30 mouse cellular contexts compared by ENCODE assay signal in genomic region chr9:67864011-67864410, GRCm38 (mm10). TPM values are rescaled to one million over a fixed set of nuclear protein-coding genes. Genes with fewer than 3 reads are reported as not detected.
DNase-seq lines count a peak whose midpoint lies in the region; ATAC-seq lines count a peak whose summit lies in the region.
"Had no signal": no experiment of that assay in that cellular context is flagged by ENCODE, and none has a peak within 500 bp of the region (broad histone marks: within the 10 kb centered on the region; RNA-seq: fewer than 3 reads in every experiment).

No protein-coding gene starts in this region.

- DNase-seq in adrenal gland, postnatal 10 days, result peak; percentile 55
- DNase-seq in adrenal gland, adult 8-10 months, result no peak
- peak; percentile 29 for DNase-seq in kidney, postnatal 14 days
- DNase-seq in kidney, postnatal 10 days, result no peak
- peak; percentile 31 for DNase-seq in adrenal gland, postnatal 25 days
- no peak for DNase-seq in thymus, postnatal 4 days
- DNase-seq in embryo, embryonic 10.5 days (ENCODE audit: low spot score), result no peak
- DNase-seq: cerebellum, postnatal 36 days; embryo, embryonic 11 days; gastrocnemius, adult 2 months; gastrocnemius, postnatal 36 days; heart, adult 18-20 months; heart, postnatal 4 days; lung, postnatal 4 days; right cerebral cortex, postnatal 4 days had no signal

- no peak overlapping the region for H3K4me3 ChIP-seq in liver, embryonic 16.5 days (ENCODE audit: low read depth, low read length)
- H3K4me3 ChIP-seq: embryonic facial prominence, embryonic 13.5 days; forebrain, embryonic 10.5 days; forebrain, embryonic 15.5 days; gastrocnemius, adult 2 months; hindbrain, embryonic 13.5 days; limb, embryonic 10.5 days; limb, embryonic 15.5 days; megakaryocyte, embryonic 14.5 days; midbrain, embryonic 12.5 days; myocyte; neural tube, embryonic 12.5 days had no signal

- peaks cover 25% of the 10 kb centered on the region for H3K4me1 ChIP-seq in liver, embryonic 16.5 days (ENCODE audit: control insufficient read depth, low read depth, low read length)
- H3K4me1 ChIP-seq: forebrain, embryonic 15.5 days; hindbrain, embryonic 13.5 days; limb, embryonic 15.5 days; midbrain, embryonic 12.5 days; neural tube, embryonic 12.5 days had no signal

- H3K27me3 ChIP-seq in liver, embryonic 16.5 days (ENCODE audit: control insufficient read depth, insufficient read depth, low read depth, low read length), result no peaks in the 10 kb centered on the region
- H3K27me3 ChIP-seq: embryonic facial prominence, embryonic 13.5 days; forebrain, embryonic 15.5 days; hindbrain, embryonic 13.5 days; limb, embryonic 15.5 days; megakaryocyte, embryonic 14.5 days; midbrain, embryonic 12.5 days; neural tube, embryonic 12.5 days; Patski had no signal

- H3K27ac ChIP-seq in liver, embryonic 16.5 days (ENCODE audit: low read length), result peak overlapping the region; percentile 15; the same call in 1 of the 2 replicates
- H3K27ac ChIP-seq: embryonic facial prominence, embryonic 13.5 days; forebrain, embryonic 10.5 days; forebrain, embryonic 15.5 days; gastrocnemius, adult 2 months; hindbrain, embryonic 13.5 days; limb, embryonic 10.5 days; limb, embryonic 15.5 days; midbrain, embryonic 12.5 days; neural tube, embryonic 12.5 days had no signal

- WGBS in liver, embryonic 16.5 days (ENCODE audit: insufficient replicate concordance), result 53% methylated on average over 4 of the region's 4 CpGs

- peaks cover 2% of the 10 kb centered on the region; the same call in 1 of the 2 replicates for H3K36me3 ChIP-seq in liver, embryonic 16.5 days (ENCODE audit: control insufficient read depth, insufficient read depth)
- H3K36me3 ChIP-seq: embryonic facial prominence, embryonic 13.5 days; forebrain, embryonic 10.5 days; forebrain, embryonic 15.5 days; limb, embryonic 10.5 days; midbrain, embryonic 12.5 days; neural tube, embryonic 12.5 days had no signal

- H3K9me3 ChIP-seq in liver, embryonic 16.5 days (replicated peaks; ENCODE audit: control insufficient read depth, low read length), result no peaks in the 10 kb centered on the region
- H3K9me3 ChIP-seq: embryonic facial prominence, embryonic 13.5 days; forebrain, embryonic 10.5 days; forebrain, embryonic 15.5 days; G1E; hindbrain, embryonic 13.5 days; limb, embryonic 10.5 days; limb, embryonic 15.5 days; megakaryocyte, embryonic 14.5 days; midbrain, embryonic 12.5 days; neural tube, embryonic 12.5 days had no signal

- ATAC-seq in liver, embryonic 16.5 days (ENCODE audit: low read depth), result no peak
- ATAC-seq: forebrain, embryonic 15.5 days; intestine, embryonic 16.5 days; Patski had no signal

- peak overlapping the region; percentile 36; the same call in 1 of the 2 replicates for H3K4me2 ChIP-seq in liver, embryonic 16.5 days (ENCODE audit: low read depth, low read length)
- H3K4me2 ChIP-seq: embryonic facial prominence, embryonic 13.5 days; forebrain, embryonic 15.5 days; heart, embryonic 11.5 days; hindbrain, embryonic 13.5 days; limb, embryonic 15.5 days; midbrain, embryonic 12.5 days; neural tube, embryonic 12.5 days had no signal

- H3K9ac ChIP-seq in liver, embryonic 16.5 days (ENCODE audit: low read depth, low read length), result no peak overlapping the region
- H3K9ac ChIP-seq: embryonic facial prominence, embryonic 13.5 days; forebrain, embryonic 15.5 days; hindbrain, embryonic 13.5 days; limb, embryonic 15.5 days; midbrain, embryonic 12.5 days; neural tube, embryonic 12.5 days had no signal

RNA-seq across cellular contexts. Expression of gene Vps13c, which starts 23.8 kb away (rescaled TPM):
- total RNA-seq in adrenal gland, postnatal 10 days (2021), result 10 to 100 TPM; 32.2 to 49.3 TPM
- total RNA-seq in adrenal gland, adult 8-10 months (2022), result 10 to 100 TPM; 57.4 to 61.2 (median 59.2) TPM
- total RNA-seq in adrenal gland, postnatal 25 days (2021), result 61.2 and 75.2 TPM in 2 replicates
- 4.4 and 4.7 TPM in 2 replicates for polyA plus RNA-seq in liver, embryonic 16.5 days (2015; fragmentation: Nextera tagmentation; extraction: Ambion mirVana)

RNA-seq across cellular contexts. Expression of gene C2cd4a, which starts 31.9 kb away (rescaled TPM):
- total RNA-seq in adrenal gland, postnatal 10 days (2021), result under 1 TPM in 1 of 2 experiments, not detected in 1; 0.21 TPM
- under 1 TPM in 1 of 4 experiments, not detected in 3; 0.80 TPM for total RNA-seq in adrenal gland, adult 8-10 months (2022)
- total RNA-seq in adrenal gland, postnatal 25 days (2021), result not detected in 2 replicates
- polyA plus RNA-seq in liver, embryonic 16.5 days (2015; fragmentation: Nextera tagmentation; extraction: Ambion mirVana), result 0.09 and 0.21 TPM in 2 replicates
- total RNA-seq: gastrocnemius, adult 2 months; heart, adult 18-20 months; heart, postnatal 4 days had no signal
- polyA plus RNA-seq: forebrain, embryonic 10.5 days; myocyte had no signal

Comparison
In these comparisons a context has a peak if more than half of its experiments do, and no peak if none do; other contexts are left out.
1. DNase-seq: peak in adrenal gland, postnatal 10 days (single experiment), kidney, postnatal 14 days (single experiment) and adrenal gland, postnatal 25 days (single experiment); none in adrenal gland, adult 8-10 months (single experiment), kidney, postnatal 10 days (single experiment), thymus, postnatal 4 days (single experiment) and embryo, embryonic 10.5 days (single experiment).